Mouse (Mus musculus): ENCODE measurements at regions not wholly inside any gene's neighbourhood (a gene's known extent, or its start where the extent isn't known, plus 50 kb on each side); places are given as distances from the start of the nearest gene placed in this dataset.

GRCm38 (mm10) chr10:96254250-96254862 is 118.0 kb downstream of the Gm5426 start:
- TF ChIP-seq POLR2A (IDR thresholded peaks at IDR 0.05; ENCODE audit: borderline replicate concordance, insufficient read depth, low read length) (no peak), CTCF (IDR thresholded peaks at IDR 0.05; ENCODE audit: borderline replicate concordance, insufficient read depth, low read depth, low read length) (no peak)
- DNase-seq, result no peak
- 86% methylated on average over 2 of the region's 2 CpGs for WGBS
- Histone ChIP-seq H3K27me3 (ENCODE audit: control insufficient read depth, insufficient read depth, low read length) (no peaks in the 10 kb centered on the region), H3K27ac (ENCODE audit: insufficient read depth, low read length) (no peak overlapping the region), H3K4me3 (replicated peaks; ENCODE audit: insufficient read depth, low read depth, low read length) (no peak overlapping the region), H3K4me1 (ENCODE audit: control insufficient read depth, insufficient read depth, low read length) (no peaks in the 10 kb centered on the region)

GRCm38 (mm10) chr10:96257935-96258334 is 121.5 kb downstream of the Gm5426 start:
- Histone ChIP-seq H3K4me1 (ENCODE audit: control insufficient read depth, insufficient read depth, low read length) (no peaks in the 10 kb centered on the region), H3K27me3 (ENCODE audit: control insufficient read depth, insufficient read depth, low read length) (no peaks in the 10 kb centered on the region), H3K4me3 (replicated peaks; ENCODE audit: insufficient read depth, low read depth, low read length) (no peak overlapping the region), H3K27ac (ENCODE audit: insufficient read depth, low read length) (no peak overlapping the region)
- DNase-seq, result no peak
- TF ChIP-seq CTCF (IDR thresholded peaks at IDR 0.05; ENCODE audit: borderline replicate concordance, insufficient read depth, low read depth, low read length) (no peak), POLR2A (IDR thresholded peaks at IDR 0.05; ENCODE audit: borderline replicate concordance, insufficient read depth, low read length) (no peak)
- 69% methylated on average over 7 of the region's 7 CpGs for WGBS

- no peaks in the 10 kb centered on the region for H3K27me3 ChIP-seq (ENCODE audit: control insufficient read depth, insufficient read depth, low read length)
- TF ChIP-seq CTCF (IDR thresholded peaks at IDR 0.05; ENCODE audit: borderline replicate concordance, insufficient read depth, low read depth, low read length) (no peak), POLR2A (IDR thresholded peaks at IDR 0.05; ENCODE audit: borderline replicate concordance, insufficient read depth, low read length) (no peak)
- H3K4me3 ChIP-seq (replicated peaks; ENCODE audit: insufficient read depth, low read depth, low read length), result no peak overlapping the region
- no peaks in the 10 kb centered on the region for H3K4me1 ChIP-seq (ENCODE audit: control insufficient read depth, insufficient read depth, low read length)
- 94% methylated on average over 10 of the region's 10 CpGs for WGBS
- DNase-seq, result no peak
- no peak overlapping the region for H3K27ac ChIP-seq (ENCODE audit: insufficient read depth, low read length)
Measured at GRCm38 (mm10) chr10:96259242-96259641, 122.8 kb downstream of the Gm5426 start.

- no peaks in the 10 kb centered on the region for H3K27me3 ChIP-seq (ENCODE audit: control insufficient read depth, insufficient read depth, low read length)
- 97% methylated on average over 8 of the region's 8 CpGs for WGBS
- DNase-seq, result no peak
- TF ChIP-seq CTCF (IDR thresholded peaks at IDR 0.05; ENCODE audit: borderline replicate concordance, insufficient read depth, low read depth, low read length), result no peak
- TF ChIP-seq POLR2A (IDR thresholded peaks at IDR 0.05; ENCODE audit: borderline replicate concordance, insufficient read depth, low read length), result no peak
- no peak overlapping the region for H3K27ac ChIP-seq (ENCODE audit: insufficient read depth, low read length)
- no peaks in the 10 kb centered on the region for H3K4me1 ChIP-seq (ENCODE audit: control insufficient read depth, insufficient read depth, low read length)
- no peak overlapping the region for H3K4me3 ChIP-seq (replicated peaks; ENCODE audit: insufficient read depth, low read depth, low read length)
Measured at GRCm38 (mm10) chr10:96259648-96260047, 123.2 kb downstream of the Gm5426 start.

GRCm38 (mm10) chr10:96263544-96263943 is 127.1 kb downstream of the Gm5426 start:
- no peaks in the 10 kb centered on the region for H3K4me1 ChIP-seq (ENCODE audit: control insufficient read depth, insufficient read depth, low read length)
- no peak for DNase-seq
- no peak overlapping the region for H3K4me3 ChIP-seq (replicated peaks; ENCODE audit: insufficient read depth, low read depth, low read length)
- H3K27ac ChIP-seq (ENCODE audit: insufficient read depth, low read length), result no peak overlapping the region
- WGBS, result 67% methylated on average over 7 of the region's 7 CpGs
- TF ChIP-seq POLR2A (IDR thresholded peaks at IDR 0.05; ENCODE audit: borderline replicate concordance, insufficient read depth, low read length) (no peak), CTCF (IDR thresholded peaks at IDR 0.05; ENCODE audit: borderline replicate concordance, insufficient read depth, low read depth, low read length) (no peak)
- no peaks in the 10 kb centered on the region for H3K27me3 ChIP-seq (ENCODE audit: control insufficient read depth, insufficient read depth, low read length)

GRCm38 (mm10) chr10:96264433-96264832 is 128.0 kb downstream of the Gm5426 start:
- Histone ChIP-seq H3K27ac (ENCODE audit: insufficient read depth, low read length) (no peak overlapping the region), H3K4me1 (ENCODE audit: control insufficient read depth, insufficient read depth, low read length) (no peaks in the 10 kb centered on the region), H3K4me3 (replicated peaks; ENCODE audit: insufficient read depth, low read depth, low read length) (no peak overlapping the region), H3K27me3 (ENCODE audit: control insufficient read depth, insufficient read depth, low read length) (no peaks in the 10 kb centered on the region)
- TF ChIP-seq POLR2A (IDR thresholded peaks at IDR 0.05; ENCODE audit: borderline replicate concordance, insufficient read depth, low read length) (no peak), CTCF (IDR thresholded peaks at IDR 0.05; ENCODE audit: borderline replicate concordance, insufficient read depth, low read depth, low read length) (no peak)
- WGBS, result 54% methylated on average over 5 of the region's 5 CpGs
- no peak for DNase-seq

- WGBS, result 71% methylated on average over 4 of the region's 4 CpGs
- no peak overlapping the region for H3K4me3 ChIP-seq (replicated peaks; ENCODE audit: insufficient read depth, low read depth, low read length)
- TF ChIP-seq CTCF (IDR thresholded peaks at IDR 0.05; ENCODE audit: borderline replicate concordance, insufficient read depth, low read depth, low read length) (no peak), POLR2A (IDR thresholded peaks at IDR 0.05; ENCODE audit: borderline replicate concordance, insufficient read depth, low read length) (no peak)
- H3K27me3 ChIP-seq (ENCODE audit: control insufficient read depth, insufficient read depth, low read length), result no peaks in the 10 kb centered on the region
- no peak for DNase-seq
- no peaks in the 10 kb centered on the region for H3K4me1 ChIP-seq (ENCODE audit: control insufficient read depth, insufficient read depth, low read length)
- H3K27ac ChIP-seq (ENCODE audit: insufficient read depth, low read length), result no peak overlapping the region
Measured at GRCm38 (mm10) chr10:96264866-96265265, 128.5 kb downstream of the Gm5426 start.

- no peak for TF ChIP-seq POLR2A (IDR thresholded peaks at IDR 0.05; ENCODE audit: borderline replicate concordance, insufficient read depth, low read length)
- TF ChIP-seq CTCF (IDR thresholded peaks at IDR 0.05; ENCODE audit: borderline replicate concordance, insufficient read depth, low read depth, low read length), result no peak
- Histone ChIP-seq H3K4me1 (ENCODE audit: control insufficient read depth, insufficient read depth, low read length) (no peaks in the 10 kb centered on the region), H3K4me3 (replicated peaks; ENCODE audit: insufficient read depth, low read depth, low read length) (no peak overlapping the region), H3K27ac (ENCODE audit: insufficient read depth, low read length) (no peak overlapping the region), H3K27me3 (ENCODE audit: control insufficient read depth, insufficient read depth, low read length) (no peaks in the 10 kb centered on the region)
- 63% methylated on average over 9 of the region's 9 CpGs for WGBS
- no peak for DNase-seq
Measured at GRCm38 (mm10) chr10:96266100-96266735, 129.8 kb downstream of the Gm5426 start.

All from cerebellum, adult 2 months (tissue).